1 mouse cellular context compared by ENCODE assay signal in the genomic region with DNA sequence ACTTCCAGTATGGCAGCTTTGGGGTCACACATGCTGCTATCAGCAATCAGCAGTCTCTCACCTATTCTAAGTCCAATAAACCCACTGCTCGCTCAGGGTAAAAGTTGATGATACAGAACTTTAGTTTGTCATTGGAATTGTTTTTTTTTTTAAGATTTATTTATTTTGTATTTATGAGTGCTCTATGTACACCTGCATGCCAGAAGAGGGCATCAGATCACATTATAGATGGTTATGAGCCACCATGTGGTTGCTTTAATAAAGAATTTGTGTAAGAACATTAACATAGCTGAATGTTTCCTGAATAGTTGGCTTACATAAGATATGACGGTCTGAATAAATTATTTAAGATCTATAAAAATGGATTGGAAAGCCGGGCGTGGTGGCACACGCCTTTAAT.
TF ChIP-seq lines count a peak whose summit lies in the region.

No protein-coding gene starts in this region.

TF ChIP-seq in MEL, 35 proteins besides CTCF, POLR2A, EP300 and RAD21:
- TF ChIP-seq SMC3 (IDR thresholded peaks at IDR 0.05; ENCODE audit: low read depth, low read length): 0 out of 2 replicates have a peak, but pooled peaks have one; percentile 13
- no peak for TF ChIP-seq MYB (IDR thresholded peaks at IDR 0.05; ENCODE audit: low read depth, low read length)
TF ChIP-seq in MEL: peak in this region for 1.
